Mouse (Mus musculus): ENCODE data around the gene Itih3.

Gene Itih3

DNA sequence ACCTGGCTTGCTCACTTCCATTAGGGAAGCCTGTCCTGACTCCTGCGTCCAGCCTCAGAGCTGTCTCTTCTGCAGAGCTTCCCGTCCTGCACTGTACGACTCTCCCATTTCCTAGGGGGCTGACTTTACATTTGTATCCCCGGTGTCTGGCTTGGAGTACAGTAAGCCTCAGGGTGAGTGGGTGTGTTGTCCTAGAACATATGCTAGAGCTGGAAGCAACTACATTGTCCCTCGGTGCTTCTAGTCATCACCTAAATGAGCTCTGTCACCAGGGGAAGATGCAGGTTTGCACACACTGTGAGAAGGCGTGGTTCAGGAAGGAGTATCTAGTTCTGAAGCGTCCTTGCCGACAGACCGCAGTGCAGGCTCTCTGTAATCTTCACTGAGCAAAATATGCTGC is 61.2 kb downstream of the Itih3 start:
- no peak for DNase-seq (ENCODE audit: low read depth, low spot score)

DNA sequence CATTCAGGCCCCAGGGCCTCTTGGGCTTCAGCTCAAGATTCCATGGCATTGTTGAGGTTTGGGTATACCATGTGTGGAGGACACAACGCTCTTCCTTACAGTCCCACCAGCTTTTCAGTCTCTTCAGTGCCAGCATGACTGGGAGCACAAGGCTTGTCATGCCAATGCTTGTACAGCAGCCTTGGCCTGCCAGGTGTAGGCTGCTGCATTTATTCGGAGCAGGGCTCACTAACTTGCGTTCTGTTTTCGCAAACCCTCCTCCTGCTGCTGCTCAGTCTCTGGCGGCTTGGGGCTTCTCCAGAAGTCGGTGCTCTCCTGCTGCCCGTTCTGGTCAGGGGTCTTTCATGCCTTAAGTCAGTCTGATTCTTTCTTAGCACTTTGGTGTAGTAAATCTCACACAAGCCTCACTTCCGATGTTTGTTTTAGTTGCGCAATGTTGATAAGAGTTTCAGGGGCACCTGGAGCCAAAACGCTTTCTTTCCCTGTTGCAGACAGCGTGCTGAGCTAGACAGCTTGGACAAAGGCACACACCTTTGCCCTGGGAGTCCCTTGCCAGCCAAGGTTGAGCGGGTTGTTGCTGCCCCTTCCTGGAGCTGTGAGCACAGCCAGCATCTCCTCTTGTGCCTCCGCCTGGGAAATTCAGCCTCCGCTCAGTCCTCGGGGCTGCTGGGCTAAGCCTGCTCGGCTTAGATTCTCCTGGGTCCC is 62.0 kb downstream of the Itih3 start:
- no peak for DNase-seq (ENCODE audit: low read depth, low spot score)

All from brain, embryonic 18.5 days (tissue).